Mouse (Mus musculus) thymus, adult 2 months (tissue): ENCODE data around the gene Hgfac.

ENCODE experiments used
- CTCF ChIP-seq: fragments of 200-500 bp; IDR thresholded peaks from 2 replicates; pipeline ENCODE4 v1.5.1; 2012; ENCODE audit warnings: mild to moderate bottlenecking, control low read depth, low read length, moderate library complexity, borderline replicate concordance; ENCODE audit not compliant: control insufficient read depth, poor library complexity, insufficient read depth; ENCODE audit errors: extremely low read depth
- POLR2A ChIP-seq: fragments of 200-500 bp; IDR thresholded peaks from 2 replicates; pipeline ENCODE4 v1.6.1; 2012; ENCODE audit warnings: mild to moderate bottlenecking, low read length, control low read depth, moderate library complexity; ENCODE audit not compliant: control insufficient read depth, poor library complexity, insufficient read depth; ENCODE audit errors: extremely low read depth

DNA sequence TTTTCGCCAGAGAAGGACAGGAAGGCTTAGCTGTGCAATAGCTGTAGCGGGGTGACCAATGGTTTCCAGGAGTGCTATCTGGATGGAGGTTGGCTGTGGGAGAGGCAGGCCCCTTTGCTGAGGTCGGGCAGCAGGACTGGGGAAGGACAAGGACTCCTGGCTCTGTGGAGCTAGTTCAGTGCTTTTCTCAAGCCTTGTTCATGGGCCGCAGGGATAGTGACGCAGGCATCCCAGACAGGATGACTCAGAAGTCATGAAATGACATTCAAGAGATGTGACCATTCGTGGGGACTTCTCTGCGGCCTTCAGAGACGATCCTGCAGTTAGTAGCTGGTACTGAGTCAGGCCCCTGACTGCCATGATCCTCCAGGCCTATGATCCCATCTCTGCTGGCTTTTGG lies 29.0 kb downstream of the Hgfac start:
- TF ChIP-seq CTCF (no peak), POLR2A (no peak)
